Mouse (Mus musculus) intestine, postnatal 0 days (tissue): ENCODE results near the gene Rassf6. TPM values are rescaled to one million over a fixed set of nuclear protein-coding genes. Genes with fewer than 3 reads are reported as not detected.
A peak's percentile ranks its signal among the peaks of the same experiment; 100 is the strongest.

Experiments
- ATAC-seq: fragments of 200-750 bp; cut with Nextera tagmentation; 2 replicates; pipeline ENCODE4 v1.8.0; 2017; ENCODE audit warnings: mild to moderate bottlenecking, moderate TSS enrichment, moderate library complexity
- H3K27ac ChIP-seq: fragments of 300-500 bp; sonication (generic); 2 replicates; pipeline ENCODE4 v1.5.1; 2014; ENCODE audit warnings: mild to moderate bottlenecking, low read depth, low read length, moderate library complexity
- H3K27me3 ChIP-seq: fragments of 300-500 bp; sonication (generic); replicated peaks from 2 replicates; pipeline ENCODE4 v1.6.1; 2014; ENCODE audit warnings: low read length, mixed read lengths; ENCODE audit not compliant: control insufficient read depth, insufficient read depth
- H3K36me3 ChIP-seq: fragments of 300-500 bp; sonication (generic); 2 replicates; pipeline ENCODE4 v1.6.1; 2014; ENCODE audit warnings: mild to moderate bottlenecking, moderate library complexity; ENCODE audit not compliant: control insufficient read depth, insufficient read depth
- H3K4me1 ChIP-seq: fragments of 300-500 bp; sonication (generic); replicated peaks from 2 replicates; pipeline ENCODE4 v1.6.1; 2014; ENCODE audit warnings: antibody characterized with exemption, low read length, mixed read lengths; ENCODE audit not compliant: control insufficient read depth, insufficient read depth
- H3K4me2 ChIP-seq: fragments of 300-500 bp; sonication (generic); replicated peaks from 2 replicates; pipeline ENCODE4 v1.6.1; 2014; ENCODE audit warnings: low read depth, mild to moderate bottlenecking, moderate library complexity
- H3K4me3 ChIP-seq: fragments of 300-500 bp; sonication (generic); 2 replicates; pipeline ENCODE4 v1.5.1; 2014; ENCODE audit warnings: low read depth, low read length
- H3K9ac ChIP-seq: fragments of 300-500 bp; sonication (generic); 2 replicates; pipeline ENCODE4 v1.6.1; 2014; ENCODE audit warnings: mild to moderate bottlenecking, low read depth, low read length
- H3K9me3 ChIP-seq: fragments of 300-500 bp; sonication (generic); 2 replicates; pipeline ENCODE4 v1.6.1; 2016; ENCODE audit warnings: mixed run types; ENCODE audit not compliant: control insufficient read depth
- CTCF ChIP-seq: sonication (generic); IDR thresholded peaks from 2 replicates; pipeline ENCODE4 v1.5.1; 2016; ENCODE audit warnings: low read depth, mild to moderate bottlenecking, control low read depth, antibody characterized with exemption, moderate library complexity
- WGBS: fragments of 180-500 bp; shearing (Covaris S2); extraction: QIAGEN DNeasy Blood & Tissue Kit; methylation state at CpG from one replicate; pipeline ENCODE4 v1.1.7; 2014; 5-methylcytosine and 5-hydroxymethylcytosine counted together
- polyA plus RNA-seq: library from polyadenylated mRNA; unstranded; fragments of >200 nt; fragmentation: Nextera tagmentation; extraction: Ambion mirVana; gene quantifications from 2 replicates; pipeline ENCODE4 v1.2.1, GENCODE M21; 2015

The Rassf6 gene
- polyA plus RNA-seq, 1 experiment from 2014 or later, result 30.7 TPM

- Histone ChIP-seq H3K4me1 (0 out of 2 replicates have a peak, but pooled peaks cover 5% of the 10 kb centered on the region), H3K9ac (no peak overlapping the region), H3K4me2 (no peak overlapping the region), H3K27ac (no peak overlapping the region), H3K9me3 (no peaks in the 10 kb centered on the region), H3K36me3 (no peaks in the 10 kb centered on the region), H3K27me3 (no peaks in the 10 kb centered on the region), H3K4me3 (no peak overlapping the region)
- 63% methylated on average over 5 of the region's 5 CpGs for WGBS
- no peak for ATAC-seq
- TF ChIP-seq CTCF, result no peak
These were observed 10.2 kb upstream of the Rassf6 start for GRCm38 (mm10) chr5:90650466-90651150.

- H3K4me3 ChIP-seq, result no peak overlapping the region
- H3K4me2 ChIP-seq, result no peak overlapping the region
- H3K36me3 ChIP-seq, result no peaks in the 10 kb centered on the region
- TF ChIP-seq CTCF, result no peak
- no peak overlapping the region for H3K27ac ChIP-seq
- H3K4me1 ChIP-seq, result 0 out of 2 replicates have a peak, but pooled peaks cover 5% of the 10 kb centered on the region
- no peaks in the 10 kb centered on the region for H3K27me3 ChIP-seq
- 53% methylated on average over 5 of the region's 5 CpGs for WGBS
- no peaks in the 10 kb centered on the region for H3K9me3 ChIP-seq
- ATAC-seq, result no peak
- H3K9ac ChIP-seq, result no peak overlapping the region
These were observed 7.0 kb upstream of the Rassf6 start for GRCm38 (mm10) chr5:90647473-90647872.

GRCm38 (mm10) chr5:90646398-90646797, 5.9 kb upstream of the Rassf6 start:
- Histone ChIP-seq H3K9me3 (no peaks in the 10 kb centered on the region), H3K27me3 (no peaks in the 10 kb centered on the region), H3K36me3 (no peaks in the 10 kb centered on the region), H3K9ac (no peak overlapping the region), H3K4me1 (0 out of 2 replicates have a peak, but pooled peaks cover 5% of the 10 kb centered on the region), H3K4me3 (no peak overlapping the region), H3K27ac (no peak overlapping the region), H3K4me2 (no peak overlapping the region)
- WGBS, result 64% methylated on average over 5 of the region's 5 CpGs
- no peak for TF ChIP-seq CTCF
- no peak for ATAC-seq

- Histone ChIP-seq H3K4me1 (0 out of 2 replicates have a peak, but pooled peaks cover 5% of the 10 kb centered on the region), H3K36me3 (no peaks in the 10 kb centered on the region), H3K27ac (no peak overlapping the region), H3K4me2 (no peak overlapping the region), H3K9me3 (no peaks in the 10 kb centered on the region), H3K27me3 (no peaks in the 10 kb centered on the region), H3K9ac (no peak overlapping the region), H3K4me3 (no peak overlapping the region)
- WGBS, result 65% methylated on average over 3 of the region's 3 CpGs
- no peak for TF ChIP-seq CTCF
- ATAC-seq, result no peak
These were observed 5.1 kb upstream of the Rassf6 start for GRCm38 (mm10) chr5:90645579-90645978.

- no peaks in the 10 kb centered on the region for H3K36me3 ChIP-seq
- 0 out of 2 replicates have a peak overlapping the region, but pooled peaks have one; percentile 4 for H3K9ac ChIP-seq
- 7% methylated on average over 10 of the region's 10 CpGs for WGBS
- peak overlapping the region; percentile 65 for H3K4me2 ChIP-seq
- H3K27ac ChIP-seq, result peak overlapping the region; percentile 90
- no peak for TF ChIP-seq CTCF
- H3K4me3 ChIP-seq, result peak overlapping the region; percentile 49; the same call in 1 of the 2 replicates
- H3K4me1 ChIP-seq, result no peaks in the 10 kb centered on the region
- peak; percentile 85 for ATAC-seq
- H3K9me3 ChIP-seq, result no peaks in the 10 kb centered on the region
- H3K27me3 ChIP-seq, result no peaks in the 10 kb centered on the region
These were observed 757 bp upstream of the Rassf6 start for GRCm38 (mm10) chr5:90641218-90641610.

- Histone ChIP-seq H3K9ac (no peak overlapping the region), H3K4me1 (no peaks in the 10 kb centered on the region), H3K27ac (no peak overlapping the region), H3K27me3 (no peaks in the 10 kb centered on the region), H3K4me3 (no peak overlapping the region), H3K9me3 (no peaks in the 10 kb centered on the region), H3K4me2 (no peak overlapping the region), H3K36me3 (no peaks in the 10 kb centered on the region)
- no peak for ATAC-seq
- TF ChIP-seq CTCF, result no peak
- WGBS, result 89% methylated on average over 7 of the region's 7 CpGs
These were observed 5.6 kb downstream of the Rassf6 start for GRCm38 (mm10) chr5:90634885-90635284.
